Mouse (Mus musculus): ENCODE results near the gene March1.

DNA sequence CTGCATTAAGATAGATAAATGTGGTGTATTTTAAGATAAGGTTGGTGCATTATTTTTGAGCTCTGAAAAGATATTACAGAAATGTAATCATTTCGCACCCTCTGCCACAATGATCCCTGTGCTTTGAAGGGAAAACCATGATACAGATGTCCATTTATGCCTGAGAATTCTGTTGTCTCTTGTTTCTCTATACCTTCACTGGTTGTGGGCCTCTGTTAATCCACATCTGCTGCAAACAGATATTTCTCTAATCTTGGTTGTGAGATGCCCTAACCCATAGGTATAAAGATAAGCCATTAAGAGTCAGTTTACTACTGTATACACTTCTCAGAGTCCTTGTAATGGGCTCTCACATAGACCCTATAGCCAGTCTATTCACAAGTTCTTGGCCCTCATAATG, 561.6 kb downstream of the March1 start:
- TF ChIP-seq POLR2A (IDR thresholded peaks at IDR 0.05; ENCODE audit: borderline replicate concordance, extremely low read depth, insufficient read depth, insufficient read length, poor library complexity, severe bottlenecking), result no peak
- no peak for TF ChIP-seq CTCF (IDR thresholded peaks at IDR 0.05; ENCODE audit: borderline replicate concordance, extremely low read depth, insufficient read depth, insufficient read length)
